Mouse (Mus musculus) embryonic stem cell, embryonic (primary cell): ENCODE results near the gene Sh2d6.

Source experiments
- CTCF ChIA-PET, 4 experiments: fragments of 300-600 bp in 2 of 4; fragments of 350-600 bp in 2 of 4; sonication (Branson Sonifier 250); formaldehyde crosslinking; loops; one replicate each; lab custom pipeline; 2022; ENCODE audit warnings: inconsistent platforms in 2 of 4; lab: Charles Lee
- POLR2A ChIA-PET, 4 experiments: fragments of 300-600 bp in 2 of 4; fragments of 350-600 bp in 2 of 4; sonication (Branson Sonifier 250); formaldehyde crosslinking; loops; one replicate each; lab custom pipeline; 2022; ENCODE audit warnings: antibody characterized with exemption in 4 of 4, inconsistent platforms in 1 of 4; lab: Charles Lee

Sh2d6 gene

GRCm38 (mm10) chr6:72547121-72547520, 25.6 kb upstream of the Sh2d6 start:
- ChIA-PET POLR2A (interaction anchor here in 3 of 4 experiments (0.5 to 5.5 kb wide), 6 partner anchors 9 to 116 kb away, joined by 3 to 32 read pairs (median 6); partner anchors contain the start of gene Mat2a (in 2 of the 3)), CTCF (interaction anchor here in 2 of 4 experiments (0.6 to 1.7 kb wide), 3 partner anchors 12 to 278 kb away, joined by 3 to 6 read pairs (median 4); no protein-coding TSS in a partner anchor)

GRCm38 (mm10) chr6:72545377-72545776, 23.9 kb upstream of the Sh2d6 start:
- CTCF ChIA-PET = interaction anchor here in 2 of 4 experiments (0.7 to 1.7 kb wide), 4 partner anchors 10 to 280 kb away, joined by 3 to 6 read pairs (median 4); no protein-coding TSS in a partner anchor
- POLR2A ChIA-PET = interaction anchor here in 3 of 4 experiments (0.6 to 4.2 kb wide), 11 partner anchors 10 to 1169 kb away, joined by 3 to 19 read pairs (median 4); partner anchors contain the start of gene Mat2a (in 1 of the 3)

DNA sequence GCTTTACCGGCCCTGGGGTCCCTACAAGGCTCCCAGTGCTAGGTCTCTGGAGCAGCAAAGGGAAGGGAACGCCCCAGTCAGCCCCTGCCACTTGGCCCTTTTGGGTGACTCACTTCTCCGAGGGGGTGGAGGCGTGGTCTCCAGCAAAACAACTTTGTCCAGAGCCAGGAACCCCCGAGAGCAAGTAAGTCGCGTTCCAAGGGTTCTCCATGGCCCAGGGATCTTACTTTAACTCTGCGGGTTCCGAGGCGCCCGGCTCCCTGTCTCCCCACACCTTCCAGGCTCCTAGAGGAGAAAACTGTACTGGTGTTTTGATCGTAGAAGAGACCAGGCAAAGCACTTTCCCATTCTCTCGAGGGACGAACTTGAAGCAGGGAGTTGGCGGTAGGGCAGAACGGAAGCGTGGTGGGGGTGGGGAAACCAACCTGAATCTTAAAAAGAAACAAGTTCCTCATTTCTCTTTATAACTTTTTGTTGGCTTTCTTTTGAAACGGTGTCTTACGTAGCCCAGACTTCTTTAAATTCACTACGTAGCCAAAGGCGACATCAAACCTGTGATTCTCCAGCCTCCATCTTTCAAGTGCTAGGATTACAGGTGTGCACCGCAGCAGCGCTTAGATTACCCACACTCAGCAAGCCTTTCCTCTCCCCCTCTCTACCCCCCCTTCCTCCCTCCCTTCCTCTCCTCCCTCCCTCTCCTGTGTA, 22.9 kb upstream of the Sh2d6 start, which contains the start of gene Capg:
Gene Capg, plus strand, starts transcription at position 109 of the 705 bp plus-strand sequence.
- ChIA-PET POLR2A (interaction anchor here in 3 of 4 experiments (0.6 to 4.2 kb wide), 15 partner anchors 9 to 1168 kb away, joined by 3 to 19 read pairs (median 3); partner anchors contain the start of genes Elmod3 (in 1 of the 3), Mat2a (in 1 of the 3) and Retsat (in 1 of the 3)), CTCF (interaction anchor here in 2 of 4 experiments (0.6 to 1.4 kb wide), 7 partner anchors 9 to 131 kb away, joined by 3 to 8 read pairs (median 3); no protein-coding TSS in a partner anchor)

DNA sequence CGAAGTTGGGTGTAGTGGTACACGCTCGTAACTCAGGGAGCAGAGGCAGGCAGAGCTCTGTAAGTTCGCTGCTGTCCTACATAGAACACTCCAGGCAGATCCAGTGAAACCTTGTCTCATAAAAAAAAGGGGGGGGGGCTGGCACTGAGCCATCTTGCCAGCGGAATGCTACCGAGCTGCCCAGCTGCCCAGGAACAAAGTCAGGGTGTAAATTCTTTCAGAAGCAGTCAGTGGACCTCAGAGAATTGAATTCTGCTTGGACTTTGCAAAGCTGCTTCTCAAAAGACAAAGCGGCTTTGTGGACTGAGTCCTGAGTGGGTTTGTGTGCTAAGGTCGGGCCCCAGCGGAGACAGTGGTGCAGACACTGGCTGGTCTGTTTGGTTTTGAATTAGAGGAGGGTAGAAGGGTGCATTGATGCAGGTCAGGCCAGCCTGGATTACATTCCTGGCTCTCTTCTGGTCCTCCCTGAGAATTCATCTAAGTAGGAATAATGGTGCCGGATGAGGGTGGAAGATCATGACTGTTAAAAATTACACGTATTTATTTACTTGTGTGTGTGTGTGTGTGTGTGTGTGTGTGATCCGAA, 21.9 kb upstream of the Sh2d6 start:
- ChIA-PET POLR2A (interaction anchor here in 3 of 4 experiments (0.6 to 4.2 kb wide), 10 partner anchors 9 to 257 kb away, joined by 3 to 19 read pairs (median 3); partner anchors contain the start of genes Elmod3 (in 1 of the 3), Mat2a (in 1 of the 3) and Retsat (in 1 of the 3)), CTCF (interaction anchor here (0.6 to 1.4 kb wide), 8 partner anchors 8 to 263 kb away, joined by 3 to 8 read pairs (median 3); no protein-coding TSS in a partner anchor)

- POLR2A ChIA-PET = interaction anchor here (0.5 to 7.7 kb wide), 26 partner anchors 9 to 384 kb away, joined by 3 to 180 read pairs (median 5); partner anchors contain the start of genes Mat2a (in 3 of the 4), Ggcx (in 2 of the 4), Elmod3 (in 1 of the 4) and Retsat (in 1 of the 4)
- CTCF ChIA-PET = interaction anchor here in 3 of 4 experiments (0.6 to 1.9 kb wide), 6 partner anchors 15 to 184 kb away, joined by 3 to 10 read pairs (median 4); partner anchors contain the start of gene Ggcx (in 1 of the 3)
Measured at GRCm38 (mm10) chr6:72538562-72539031, 17.1 kb upstream of the Sh2d6 start.

GRCm38 (mm10) chr6:72537998-72538500, 16.5 kb upstream of the Sh2d6 start:
- ChIA-PET POLR2A (interaction anchor here (0.5 to 7.7 kb wide), 25 partner anchors 10 to 384 kb away, joined by 3 to 180 read pairs (median 4); partner anchors contain the start of genes Mat2a (in 3 of the 4), Ggcx (in 2 of the 4), Elmod3 (in 1 of the 4) and Retsat (in 1 of the 4)), CTCF (interaction anchor here in 3 of 4 experiments (0.6 to 1.9 kb wide), 7 partner anchors 15 to 207 kb away, joined by 3 to 10 read pairs (median 3); partner anchors contain the start of gene Ggcx (in 1 of the 3))

DNA sequence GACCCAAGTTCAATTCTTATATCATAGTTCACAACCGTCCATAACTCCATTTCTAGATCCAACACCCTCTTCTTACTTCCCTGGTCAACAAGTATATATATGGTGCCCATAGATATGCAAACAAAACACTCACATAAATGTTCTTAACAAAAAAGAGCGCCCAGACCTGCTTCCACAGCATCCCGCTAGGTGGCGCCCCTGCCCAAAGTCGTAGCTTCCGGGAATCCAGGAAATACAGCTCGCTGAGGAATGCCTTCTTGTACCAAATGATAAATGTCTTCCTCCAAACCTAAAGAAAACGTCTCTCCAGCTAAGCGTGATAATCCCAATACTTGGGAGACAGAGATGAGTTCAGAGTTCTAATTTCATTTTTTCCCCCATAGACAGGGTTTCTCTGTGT, 13.7 kb upstream of the Sh2d6 start:
- ChIA-PET CTCF (interaction anchor here (0.5 to 4.0 kb wide), 88 partner anchors 8 to 1039 kb away, joined by 3 to 82 read pairs (median 4); partner anchors contain the start of genes Vamp8 (in 3 of the 4), Ggcx (in 2 of the 4), Capg (in 1 of the 4) and Dnah6 (in 1 of the 4)), POLR2A (interaction anchor here (0.6 to 7.7 kb wide), 38 partner anchors 9 to 380 kb away, joined by 3 to 180 read pairs (median 5); partner anchors contain the start of genes Mat2a (in 4 of the 4), Capg (in 2 of the 4), Ggcx (in 2 of the 4) and Elmod3 (in 1 of the 4))

GRCm38 (mm10) chr6:72534035-72534809, 12.7 kb upstream of the Sh2d6 start:
- CTCF ChIA-PET = interaction anchor here (0.5 to 4.0 kb wide), 98 partner anchors 9 to 1372 kb away, joined by 3 to 82 read pairs (median 4); partner anchors contain the start of genes Ggcx (in 2 of the 4), Capg (in 1 of the 4), Mat2a (in 1 of the 4) and Retsat (in 1 of the 4)

DNA sequence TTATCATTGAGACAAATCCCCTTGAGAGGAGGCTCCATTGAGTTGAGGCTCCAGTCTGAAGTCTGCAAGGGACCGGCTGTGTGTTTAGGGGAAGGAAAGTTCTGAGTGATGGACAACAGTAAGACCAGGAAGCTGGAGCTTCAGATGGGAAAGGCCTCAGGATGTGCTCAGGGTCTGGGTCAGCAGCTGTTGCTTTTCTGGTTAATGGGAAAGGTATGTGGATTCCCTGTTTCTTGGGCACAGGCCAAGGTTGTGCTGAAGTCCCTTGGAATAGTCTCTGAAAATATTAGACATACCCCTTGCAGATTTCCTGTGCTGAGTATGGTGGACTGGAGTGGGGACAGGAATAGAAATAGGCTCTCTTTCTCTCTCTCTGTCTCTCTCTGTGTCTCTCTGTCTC, 12.0 kb upstream of the Sh2d6 start:
- ChIA-PET CTCF (interaction anchor here (0.5 to 4.0 kb wide), 58 partner anchors 9 to 1371 kb away, joined by 3 to 82 read pairs (median 4); partner anchors contain the start of genes Ggcx (in 2 of the 4), Capg (in 1 of the 4), Mat2a (in 1 of the 4) and Retsat (in 1 of the 4)), POLR2A (interaction anchor here (0.6 to 11.3 kb wide), 40 partner anchors 10 to 778 kb away, joined by 3 to 180 read pairs (median 6); partner anchors contain the start of genes Mat2a (in 4 of the 4), Ggcx (in 3 of the 4) and Capg (in 1 of the 4))

More at GRCm38 (mm10) chr6:72534035-72534809, 12.7 kb upstream of the Sh2d6 start:
- POLR2A ChIA-PET = interaction anchor here (0.6 to 7.7 kb wide), 51 partner anchors 10 to 1040 kb away, joined by 3 to 180 read pairs (median 4); partner anchors contain the start of genes Mat2a (in 4 of the 4), Ggcx (in 3 of the 4), Capg (in 1 of the 4) and Elmod3 (in 1 of the 4)

DNA sequence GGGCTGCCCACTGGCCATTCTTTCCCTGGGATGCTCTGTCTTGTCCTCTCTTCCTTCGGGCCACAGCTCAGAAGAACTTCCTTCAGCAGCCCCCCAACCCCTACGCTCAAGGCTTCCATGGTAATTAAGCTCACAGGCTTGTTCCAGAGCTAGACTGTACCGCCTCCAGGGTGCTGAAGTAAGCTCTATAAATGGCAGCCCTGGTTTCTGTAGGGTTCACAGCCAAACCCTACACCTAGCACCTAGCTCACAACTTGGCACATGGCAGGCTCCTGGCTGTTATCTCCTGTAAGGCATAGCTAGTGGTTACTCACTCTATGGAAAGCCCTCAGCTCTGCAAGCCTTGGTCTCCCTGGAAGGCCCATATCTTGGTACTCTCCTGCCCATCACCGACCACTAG, 11.1 kb upstream of the Sh2d6 start:
- CTCF ChIA-PET = interaction anchor here (0.5 to 4.0 kb wide), 16 partner anchors 17 to 808 kb away, joined by 3 to 82 read pairs (median 3); partner anchors contain the start of genes Elmod3 (in 1 of the 4), Mat2a (in 1 of the 4) and Retsat (in 1 of the 4)

GRCm38 (mm10) chr6:72528410-72529151, 7.1 kb upstream of the Sh2d6 start:
- CTCF ChIA-PET = interaction anchor here in 2 of 4 experiments (0.7 to 1.3 kb wide), 3 partner anchors 40 to 262 kb away, joined by 3 read pairs; partner anchors contain the start of gene Mat2a (in 1 of the 2)
- POLR2A ChIA-PET = interaction anchor here (0.7 to 11.3 kb wide), 7 partner anchors 15 to 97 kb away, joined by 3 to 165 read pairs (median 3); partner anchors contain the start of gene Mat2a (in 2 of the 4)

More for the DNA sequence above, 11.1 kb upstream of the Sh2d6 start:
- POLR2A ChIA-PET = interaction anchor here in 3 of 4 experiments (0.9 to 11.3 kb wide), 13 partner anchors 17 to 119 kb away, joined by 3 to 165 read pairs (median 5); partner anchors contain the start of genes Mat2a (in 3 of the 3) and Ggcx (in 1 of the 3)

GRCm38 (mm10) chr6:72527070-72527469, 5.6 kb upstream of the Sh2d6 start:
- CTCF ChIA-PET = no interaction called here
- POLR2A ChIA-PET = interaction anchor here in 1 of 4 experiments (11.3 kb wide), 1 partner anchor 93 kb away, joined by 165 read pairs; the partner anchor contains the start of gene Mat2a

DNA sequence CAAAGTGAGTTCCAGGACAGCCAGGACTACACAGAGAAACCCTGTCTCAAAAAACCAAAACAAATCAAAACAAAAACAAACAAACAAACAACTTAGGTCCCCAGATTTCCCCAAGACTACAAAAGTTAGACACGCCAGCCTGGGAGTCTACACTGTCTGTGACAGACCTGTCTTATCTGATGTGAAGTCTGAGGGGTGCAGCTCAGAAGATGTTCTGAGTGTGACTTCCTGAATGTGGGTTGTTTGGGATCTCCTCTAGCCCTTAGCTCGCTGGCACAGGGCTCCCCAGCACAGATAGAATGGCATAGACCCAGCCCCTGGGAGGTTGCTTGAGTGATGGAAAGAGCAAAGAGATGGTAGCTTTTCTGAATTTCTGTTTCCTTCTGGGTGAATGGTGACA, 2.7 kb upstream of the Sh2d6 start:
- ChIA-PET CTCF (interaction anchor here in 3 of 4 experiments (0.5 to 2.1 kb wide), 5 partner anchors 10 to 29 kb away, joined by 3 to 7 read pairs (median 4); no protein-coding TSS in a partner anchor), POLR2A (interaction anchor here in 3 of 4 experiments (1.2 to 11.3 kb wide), 6 partner anchors 10 to 121 kb away, joined by 3 to 165 read pairs (median 5); partner anchors contain the start of gene Mat2a (in 2 of the 3))

DNA sequence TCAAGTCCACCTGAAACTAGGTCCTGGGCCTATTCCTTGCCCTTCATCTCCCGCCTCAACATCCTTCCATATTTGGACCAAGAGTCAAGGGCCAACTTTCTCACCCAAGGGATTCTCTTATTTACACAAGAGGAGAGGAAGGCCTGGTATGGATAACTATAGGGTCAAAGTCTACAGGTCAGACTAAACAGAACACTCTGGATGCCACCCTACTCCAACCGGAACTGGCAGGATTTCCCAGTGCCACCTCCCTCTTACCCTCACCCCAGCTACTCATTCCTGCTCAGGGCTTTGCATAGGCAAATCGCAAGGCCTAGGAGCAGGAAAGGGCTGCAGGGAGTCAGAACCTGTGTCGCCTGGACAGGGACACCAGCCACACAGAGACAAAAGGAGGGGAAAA, 1.7 kb upstream of the Sh2d6 start:
- CTCF ChIA-PET = interaction anchor here in 1 of 4 experiments (2.1 kb wide), 1 partner anchor 11 kb away, joined by 7 read pairs; no protein-coding TSS in a partner anchor

More for the DNA sequence above, 1.7 kb upstream of the Sh2d6 start:
- POLR2A ChIA-PET = interaction anchor here (0.5 to 11.3 kb wide), 10 partner anchors 9 to 89 kb away, joined by 3 to 165 read pairs (median 4); partner anchors contain the start of gene Mat2a (in 3 of the 4)
